Mouse (Mus musculus): ENCODE data around the gene Sox6. TPM values are rescaled to one million over a fixed set of nuclear protein-coding genes. Genes with fewer than 3 reads are reported as not detected.

Gene Sox6
- polyA plus RNA-seq, 1 experiment from 2014 or later = 40.6 TPM

GRCm38 (mm10) chr7:115450431-115451195, 588.0 kb downstream of the Sox6 start:
- H3K27ac ChIP-seq (ENCODE audit: low read length) = no peak overlapping the region; the same call in 1 of the 2 replicates

DNA sequence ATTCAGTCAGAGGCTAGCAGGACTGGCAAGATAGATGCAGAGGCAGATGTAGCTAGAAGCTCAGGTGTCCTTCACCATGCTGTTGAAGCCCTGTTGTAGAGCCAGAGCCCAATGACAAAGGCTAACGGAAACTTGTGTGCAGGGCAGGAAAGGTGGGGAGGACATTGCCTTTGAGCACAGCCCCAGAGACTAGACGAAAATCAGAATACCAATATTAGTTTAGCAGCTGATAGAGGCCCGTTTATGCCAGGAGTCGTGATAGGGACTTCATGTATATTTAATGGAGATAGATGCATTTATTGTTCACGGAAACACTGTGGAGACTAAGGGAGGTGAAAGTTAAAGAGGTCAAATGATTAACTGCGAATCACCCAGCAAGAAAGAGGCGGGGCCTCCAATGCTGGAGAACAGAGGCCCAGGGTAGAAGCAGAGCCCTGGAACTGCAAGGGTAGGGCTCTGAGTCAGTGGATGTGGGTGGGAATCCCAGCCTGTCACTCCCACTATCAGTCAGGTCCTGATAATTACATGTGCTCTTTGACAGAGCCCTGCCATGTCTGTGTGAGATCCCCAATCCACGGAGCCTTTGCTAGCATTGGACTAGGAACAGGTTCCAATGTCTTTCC, 590.1 kb downstream of the Sox6 start:
- no peaks in the 10 kb centered on the region for H3K27me3 ChIP-seq (ENCODE audit: control insufficient read depth, insufficient read depth, low read length)
- 47% methylated on average over 8 of the region's 8 CpGs for WGBS
- ATAC-seq (ENCODE audit: insufficient number of reproducible peaks, insufficient read depth, low FRiP score, low read depth) = peak; percentile 68

More at GRCm38 (mm10) chr7:115450431-115451195, 588.0 kb downstream of the Sox6 start:
- peaks cover 12% of the 10 kb centered on the region; the same call in 1 of the 2 replicates for H3K4me1 ChIP-seq (ENCODE audit: control insufficient read depth, insufficient read depth, low read length)
- H3K27me3 ChIP-seq (ENCODE audit: control insufficient read depth, insufficient read depth, low read length) = no peaks in the 10 kb centered on the region
- no peaks in the 10 kb centered on the region for H3K36me3 ChIP-seq (ENCODE audit: control insufficient read depth, insufficient read depth, low read length)
- WGBS = 30% methylated on average over 23 of the region's 23 CpGs
- H3K9ac ChIP-seq (replicated peaks; ENCODE audit: low read depth, low read length) = no peak overlapping the region
- no peak for ATAC-seq (ENCODE audit: insufficient number of reproducible peaks, insufficient read depth, low FRiP score, low read depth)
- no peaks in the 10 kb centered on the region for H3K9me3 ChIP-seq (ENCODE audit: control insufficient read depth, low read depth, low read length)
- H3K4me3 ChIP-seq (ENCODE audit: low read depth, low read length) = no peak overlapping the region
- H3K4me2 ChIP-seq (replicated peaks; ENCODE audit: low read depth, low read length) = no peak overlapping the region

DNA sequence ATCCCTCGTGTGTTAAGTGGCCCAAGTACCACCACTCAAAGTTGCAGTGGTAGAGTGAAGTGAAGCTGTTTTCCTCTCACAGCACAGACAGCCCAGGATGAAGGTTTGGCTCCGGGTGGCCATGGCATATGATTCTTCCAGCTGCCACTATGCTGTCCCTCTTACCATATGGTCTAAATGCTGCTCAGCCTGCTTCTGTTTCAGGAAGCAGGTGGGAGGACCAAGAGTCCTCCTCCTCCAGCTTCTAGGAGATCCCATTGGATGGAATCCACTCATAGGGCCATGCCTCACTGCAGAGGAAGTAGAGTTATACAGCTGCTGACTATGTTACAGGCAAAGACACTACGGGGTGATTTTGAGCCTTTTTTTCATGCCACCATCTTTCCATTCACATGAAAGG, 591.5 kb downstream of the Sox6 start:
- Histone ChIP-seq H3K9me3 (ENCODE audit: control insufficient read depth, low read depth, low read length) (no peaks in the 10 kb centered on the region), H3K9ac (replicated peaks; ENCODE audit: low read depth, low read length) (no peak overlapping the region), H3K4me2 (replicated peaks; ENCODE audit: low read depth, low read length) (no peak overlapping the region), H3K27ac (ENCODE audit: low read length) (no peak overlapping the region), H3K4me3 (ENCODE audit: low read depth, low read length) (no peak overlapping the region), H3K27me3 (ENCODE audit: control insufficient read depth, insufficient read depth, low read length) (no peaks in the 10 kb centered on the region), H3K36me3 (ENCODE audit: control insufficient read depth, insufficient read depth, low read length) (no peaks in the 10 kb centered on the region), H3K4me1 (ENCODE audit: control insufficient read depth, insufficient read depth, low read length) (0 out of 2 replicates have a peak, but pooled peaks cover 5% of the 10 kb centered on the region)
- WGBS = 70% methylated on average over 3 of the region's 3 CpGs
- ATAC-seq (ENCODE audit: insufficient number of reproducible peaks, insufficient read depth, low FRiP score, low read depth) = no peak

More for the DNA sequence above, 590.1 kb downstream of the Sox6 start:
- H3K4me1 ChIP-seq (ENCODE audit: control insufficient read depth, insufficient read depth, low read length) = peaks cover 12% of the 10 kb centered on the region; the same call in 1 of the 2 replicates
- H3K9me3 ChIP-seq (ENCODE audit: control insufficient read depth, low read depth, low read length) = no peaks in the 10 kb centered on the region
- H3K4me2 ChIP-seq (replicated peaks; ENCODE audit: low read depth, low read length) = no peak overlapping the region
- H3K27ac ChIP-seq (ENCODE audit: low read length) = no peak overlapping the region
- no peak overlapping the region for H3K4me3 ChIP-seq (ENCODE audit: low read depth, low read length)
- H3K9ac ChIP-seq (replicated peaks; ENCODE audit: low read depth, low read length) = no peak overlapping the region
- no peaks in the 10 kb centered on the region for H3K36me3 ChIP-seq (ENCODE audit: control insufficient read depth, insufficient read depth, low read length)

DNA sequence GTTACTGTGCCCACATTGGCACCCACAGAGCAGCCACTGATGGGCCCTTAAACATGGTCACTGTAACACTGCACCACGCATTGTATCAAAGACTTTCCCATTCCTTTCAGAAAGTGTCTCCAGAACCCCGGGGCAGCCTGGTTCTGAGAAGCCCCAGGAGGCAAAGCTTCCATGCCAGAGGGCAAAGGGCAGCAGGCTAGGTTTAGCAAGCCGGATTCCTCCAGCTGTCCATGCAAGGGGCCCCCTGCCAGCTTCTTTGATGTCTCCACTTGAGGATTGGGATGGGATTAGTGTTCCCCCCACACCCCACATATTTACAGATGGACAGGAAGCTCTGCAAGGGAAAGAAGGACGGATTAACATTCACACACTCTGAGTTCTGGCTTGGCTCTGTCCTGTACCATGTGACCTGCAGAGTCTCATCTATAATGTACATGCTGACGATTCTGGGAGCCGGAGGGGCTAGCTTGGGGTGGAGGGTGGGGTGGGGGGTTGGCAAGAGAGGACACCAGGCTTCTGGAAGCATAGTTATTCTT, 592.0 kb downstream of the Sox6 start:
- ATAC-seq (ENCODE audit: insufficient number of reproducible peaks, insufficient read depth, low FRiP score, low read depth) = no peak
- H3K9me3 ChIP-seq (ENCODE audit: control insufficient read depth, low read depth, low read length) = no peaks in the 10 kb centered on the region
- H3K9ac ChIP-seq (replicated peaks; ENCODE audit: low read depth, low read length) = no peak overlapping the region
- WGBS = 32% methylated on average over 6 of the region's 6 CpGs
- 0 out of 2 replicates have a peak, but pooled peaks cover 5% of the 10 kb centered on the region for H3K4me1 ChIP-seq (ENCODE audit: control insufficient read depth, insufficient read depth, low read length)
- H3K36me3 ChIP-seq (ENCODE audit: control insufficient read depth, insufficient read depth, low read length) = no peaks in the 10 kb centered on the region
- no peak overlapping the region for H3K4me3 ChIP-seq (ENCODE audit: low read depth, low read length)
- H3K27ac ChIP-seq (ENCODE audit: low read length) = no peak overlapping the region
- no peaks in the 10 kb centered on the region for H3K27me3 ChIP-seq (ENCODE audit: control insufficient read depth, insufficient read depth, low read length)
- H3K4me2 ChIP-seq (replicated peaks; ENCODE audit: low read depth, low read length) = no peak overlapping the region

- WGBS = 86% methylated on average over 7 of the region's 7 CpGs
- no peak overlapping the region for H3K9ac ChIP-seq (replicated peaks; ENCODE audit: low read depth, low read length)
- H3K27ac ChIP-seq (ENCODE audit: low read length) = no peak overlapping the region
- H3K36me3 ChIP-seq (ENCODE audit: control insufficient read depth, insufficient read depth, low read length) = no peaks in the 10 kb centered on the region
- H3K27me3 ChIP-seq (ENCODE audit: control insufficient read depth, insufficient read depth, low read length) = no peaks in the 10 kb centered on the region
- H3K9me3 ChIP-seq (ENCODE audit: control insufficient read depth, low read depth, low read length) = no peaks in the 10 kb centered on the region
- H3K4me1 ChIP-seq (ENCODE audit: control insufficient read depth, insufficient read depth, low read length) = no peaks in the 10 kb centered on the region
- no peak for ATAC-seq (ENCODE audit: insufficient number of reproducible peaks, insufficient read depth, low FRiP score, low read depth)
- no peak overlapping the region for H3K4me2 ChIP-seq (replicated peaks; ENCODE audit: low read depth, low read length)
- H3K4me3 ChIP-seq (ENCODE audit: low read depth, low read length) = no peak overlapping the region
Observed at GRCm38 (mm10) chr7:115426161-115426982, 612.2 kb downstream of the Sox6 start.

GRCm38 (mm10) chr7:115422828-115423227, 615.8 kb downstream of the Sox6 start:
- no peak overlapping the region for H3K9ac ChIP-seq (replicated peaks; ENCODE audit: low read depth, low read length)
- H3K36me3 ChIP-seq (ENCODE audit: control insufficient read depth, insufficient read depth, low read length) = no peaks in the 10 kb centered on the region
- H3K4me3 ChIP-seq (ENCODE audit: low read depth, low read length) = no peak overlapping the region
- no peaks in the 10 kb centered on the region for H3K4me1 ChIP-seq (ENCODE audit: control insufficient read depth, insufficient read depth, low read length)
- H3K4me2 ChIP-seq (replicated peaks; ENCODE audit: low read depth, low read length) = no peak overlapping the region
- no peaks in the 10 kb centered on the region for H3K9me3 ChIP-seq (ENCODE audit: control insufficient read depth, low read depth, low read length)
- no peak for ATAC-seq (ENCODE audit: insufficient number of reproducible peaks, insufficient read depth, low FRiP score, low read depth)
- H3K27me3 ChIP-seq (ENCODE audit: control insufficient read depth, insufficient read depth, low read length) = no peaks in the 10 kb centered on the region
- WGBS = 66% methylated on average over 7 of the region's 7 CpGs
- no peak overlapping the region for H3K27ac ChIP-seq (ENCODE audit: low read length)

- ATAC-seq (ENCODE audit: insufficient number of reproducible peaks, insufficient read depth, low FRiP score, low read depth) = no peak
- no peak overlapping the region for H3K4me3 ChIP-seq (ENCODE audit: low read depth, low read length)
- no peaks in the 10 kb centered on the region for H3K36me3 ChIP-seq (ENCODE audit: control insufficient read depth, insufficient read depth, low read length)
- H3K9me3 ChIP-seq (ENCODE audit: control insufficient read depth, low read depth, low read length) = no peaks in the 10 kb centered on the region
- no peak overlapping the region for H3K27ac ChIP-seq (ENCODE audit: low read length)
- no peaks in the 10 kb centered on the region for H3K27me3 ChIP-seq (ENCODE audit: control insufficient read depth, insufficient read depth, low read length)
- H3K4me2 ChIP-seq (replicated peaks; ENCODE audit: low read depth, low read length) = no peak overlapping the region
- 46% methylated on average over 12 of the region's 12 CpGs for WGBS
- no peak overlapping the region for H3K9ac ChIP-seq (replicated peaks; ENCODE audit: low read depth, low read length)
- no peaks in the 10 kb centered on the region for H3K4me1 ChIP-seq (ENCODE audit: control insufficient read depth, insufficient read depth, low read length)
Observed at GRCm38 (mm10) chr7:115420960-115421359, 617.6 kb downstream of the Sox6 start.
